Mouse (Mus musculus) ES-Bruce4 (cell line): ENCODE results near the gene Ttll9.

Experiments
- CTCF ChIP-seq: IDR thresholded peaks from one replicate; pipeline ENCODE4 v1.8.1; 2011; ENCODE audit warnings: low read depth, low read length
- EP300 ChIP-seq: IDR thresholded peaks from 2 replicates; pipeline ENCODE4 v1.6.1; 2011; ENCODE audit warnings: low read depth, low read length; ENCODE audit not compliant: insufficient read depth
- POLR2A ChIP-seq: IDR thresholded peaks from one replicate; pipeline ENCODE4 v1.8.1; 2011; ENCODE audit warnings: low read length; ENCODE audit not compliant: insufficient read depth

DNA sequence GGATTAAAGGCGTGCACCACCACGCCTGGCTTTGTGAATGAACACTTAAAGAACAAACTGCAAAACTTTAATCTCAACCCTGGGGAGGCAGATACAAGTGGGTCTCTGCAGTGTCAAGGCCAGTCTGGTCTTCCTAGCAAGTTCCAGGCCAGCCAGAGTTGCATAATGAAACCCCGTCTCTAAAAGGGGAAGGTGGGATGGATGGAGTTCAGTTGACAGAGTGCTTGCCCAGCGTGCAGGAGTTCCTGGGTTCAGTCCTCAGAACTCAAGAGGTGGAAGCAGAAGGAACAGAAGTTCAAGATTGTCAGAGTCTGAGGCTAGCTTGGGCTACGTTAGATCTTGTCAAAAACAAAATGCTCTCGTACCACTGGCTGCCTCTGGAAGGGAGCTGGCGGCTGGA is 63.8 kb downstream of the Ttll9 start:
- no peak for TF ChIP-seq EP300
- no peak for TF ChIP-seq CTCF
- TF ChIP-seq POLR2A = no peak
